Mouse (Mus musculus) erythroblast, adult 5-6 weeks (primary cell): ENCODE data around the gene Pycr2. TPM values are rescaled to one million over a fixed set of nuclear protein-coding genes. Genes with fewer than 3 reads are reported as not detected.
"Not testable (repeated sequence)": the region's sequence is repeated elsewhere in the genome, so short reads cannot be mapped to it uniquely, and the experiment has no call there.

ENCODE experiments used
- ATAC-seq: replicated peaks from 2 replicates; pipeline ENCODE4 v1.8.0; 2016; ENCODE audit warnings: moderate number of reproducible peaks, mild to moderate bottlenecking, moderate TSS enrichment, inconsistent platforms; ENCODE audit not compliant: poor library complexity, low FRiP score, severe bottlenecking
- total RNA-seq, 2 experiments: library from RNA; stranded (forward) in 1 of 2; stranded (reverse) in 1 of 2; fragments of 150-400 nt in 1 of 2; fragments of 200-764, 138-1000 nt in 1 of 2; gene quantifications; 2 replicates each; pipeline versions ENCODE4 v1.2.3 to v1.2.4; 2015 to 2017; ENCODE audit warnings: low replicate concordance in 2 of 2

The Pycr2 gene
- total RNA-seq, 2 experiments from 2014 or later, result 5.8 to 9.0 TPM

DNA sequence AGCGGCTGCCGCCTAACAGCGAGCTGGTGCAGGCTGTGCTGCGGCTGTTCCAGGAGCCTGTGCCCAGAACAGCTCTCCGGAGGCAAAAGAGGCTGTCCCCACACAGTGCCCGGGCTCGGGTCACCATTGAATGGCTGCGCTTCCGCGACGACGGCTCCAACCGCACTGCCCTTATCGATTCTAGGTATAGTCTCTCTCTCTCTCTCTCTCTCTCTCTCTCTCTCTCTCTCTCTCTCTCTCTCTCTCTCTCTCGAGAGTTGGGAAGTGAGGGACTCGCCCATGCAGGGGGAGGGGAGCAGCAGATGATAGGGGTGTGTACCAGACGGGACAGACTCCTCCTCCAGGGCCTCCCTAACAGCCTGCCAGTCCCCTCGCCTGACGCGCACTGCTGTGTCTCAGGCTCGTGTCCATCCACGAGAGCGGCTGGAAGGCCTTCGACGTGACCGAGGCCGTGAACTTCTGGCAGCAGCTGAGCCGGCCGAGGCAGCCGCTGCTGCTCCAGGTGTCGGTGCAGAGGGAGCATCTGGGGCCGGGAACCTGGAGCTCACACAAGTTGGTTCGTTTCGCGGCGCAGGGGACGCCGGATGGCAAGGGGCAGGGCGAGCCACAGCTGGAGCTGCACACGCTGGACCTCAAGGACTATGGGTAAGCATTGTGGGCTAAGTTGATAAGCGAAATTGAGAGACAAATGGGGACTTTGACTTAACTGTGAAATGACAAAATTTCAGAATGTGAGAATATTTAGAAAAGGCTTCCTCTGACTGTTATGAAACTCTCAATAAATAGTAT, 32.7 kb downstream of the Pycr2 start:
- peak; percentile 91 for ATAC-seq

DNA sequence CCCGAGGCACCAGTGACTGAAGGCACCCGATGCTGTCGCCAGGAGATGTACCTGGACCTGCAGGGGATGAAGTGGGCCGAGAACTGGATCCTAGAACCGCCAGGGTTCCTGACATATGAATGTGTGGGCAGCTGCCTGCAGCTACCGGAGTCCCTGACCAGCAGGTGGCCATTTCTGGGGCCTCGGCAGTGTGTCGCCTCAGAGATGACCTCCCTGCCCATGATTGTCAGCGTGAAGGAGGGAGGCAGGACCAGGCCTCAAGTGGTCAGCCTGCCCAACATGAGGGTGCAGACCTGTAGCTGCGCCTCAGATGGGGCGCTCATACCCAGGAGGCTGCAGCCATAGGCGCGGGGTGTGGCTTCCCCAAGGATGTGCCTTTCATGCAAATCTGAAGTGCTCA, 33.5 kb downstream of the Pycr2 start:
- not testable (repeated sequence) for ATAC-seq

GRCm38 (mm10) chr1:180938781-180939180, 34.7 kb downstream of the Pycr2 start:
- ATAC-seq, result not testable (repeated sequence)

DNA sequence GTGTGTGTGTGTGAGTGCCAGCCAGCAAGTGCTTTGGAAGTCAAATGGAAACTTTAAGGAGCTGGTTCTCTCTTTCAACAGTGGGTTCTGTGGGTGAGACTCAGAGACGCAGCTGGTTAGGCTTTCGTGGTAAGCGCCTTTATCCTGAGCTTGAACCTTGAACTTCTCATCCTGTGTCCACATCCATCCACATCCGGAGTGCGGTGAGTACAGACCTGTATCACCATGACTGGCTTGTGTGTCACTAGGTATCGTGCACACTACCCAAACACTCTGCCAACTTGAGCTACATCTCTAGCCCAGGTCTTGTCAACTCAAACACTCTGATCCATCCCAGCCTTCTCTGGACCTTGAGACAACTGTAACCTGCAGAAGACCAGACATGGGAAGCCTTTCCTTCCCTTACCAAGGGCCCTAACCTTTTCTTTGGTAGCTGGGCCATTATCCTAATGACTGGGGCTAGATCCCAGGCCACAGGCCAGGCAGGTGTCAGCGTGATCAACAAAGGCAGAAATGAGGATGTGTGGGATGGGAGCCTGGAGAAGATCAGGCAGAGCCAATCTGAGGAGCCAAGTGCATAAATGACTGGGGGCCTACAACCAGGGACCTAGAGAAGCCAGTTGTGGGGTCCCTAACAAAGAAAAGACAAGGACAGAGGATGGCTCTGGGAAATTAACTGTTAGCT, 36.8 kb downstream of the Pycr2 start:
- ATAC-seq, result no peak

GRCm38 (mm10) chr1:180941726-180942125, 37.6 kb downstream of the Pycr2 start:
- peak; percentile 35 for ATAC-seq

DNA sequence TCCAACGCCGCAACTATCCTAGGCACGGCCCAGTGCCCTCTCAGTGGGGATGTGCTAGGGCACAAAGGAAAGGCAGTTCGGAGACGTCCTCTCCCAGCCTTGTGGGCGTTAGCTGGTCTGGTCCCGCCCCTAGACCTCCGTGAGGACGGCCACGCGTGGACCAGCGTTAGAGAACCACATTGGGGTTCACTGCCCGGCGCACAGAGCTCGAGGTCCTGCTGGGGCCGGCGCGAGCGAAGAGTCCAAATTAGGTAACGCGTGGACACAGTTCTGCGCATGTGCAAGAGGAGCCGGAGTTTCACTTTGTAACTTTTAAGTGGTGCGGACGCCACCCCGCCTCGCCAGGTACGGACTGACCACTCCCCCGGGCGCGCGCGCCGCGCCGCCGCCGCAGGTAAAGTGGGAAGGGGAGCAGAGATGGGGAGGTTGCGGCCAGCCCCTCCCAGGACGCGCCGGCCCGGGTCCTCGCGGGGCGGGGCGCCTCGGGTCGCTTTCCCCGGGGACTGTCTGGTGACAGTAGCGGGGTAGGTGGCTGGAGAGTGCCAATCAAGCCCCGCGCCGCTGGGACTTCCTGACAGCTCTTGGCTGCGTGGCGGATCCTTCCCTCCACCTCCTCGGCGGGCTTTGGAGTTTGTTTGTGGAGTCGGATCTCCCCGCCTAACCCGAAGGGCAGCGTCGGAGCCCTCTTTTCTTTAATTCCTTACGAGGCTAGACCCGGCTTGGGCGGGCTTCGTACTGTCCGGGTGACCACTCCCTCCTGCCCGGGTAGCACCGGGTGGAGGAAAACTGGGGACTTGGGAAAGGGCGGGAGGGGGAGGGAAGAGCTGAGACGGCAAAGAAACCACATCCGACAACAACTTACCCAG, 38.3 kb downstream of the Pycr2 start, which contains the start of gene Tmem63a:
Gene Tmem63a (plus strand): TSS at position 179 of the 866 bp plus-strand sequence.
- peak; percentile 62 for ATAC-seq

DNA sequence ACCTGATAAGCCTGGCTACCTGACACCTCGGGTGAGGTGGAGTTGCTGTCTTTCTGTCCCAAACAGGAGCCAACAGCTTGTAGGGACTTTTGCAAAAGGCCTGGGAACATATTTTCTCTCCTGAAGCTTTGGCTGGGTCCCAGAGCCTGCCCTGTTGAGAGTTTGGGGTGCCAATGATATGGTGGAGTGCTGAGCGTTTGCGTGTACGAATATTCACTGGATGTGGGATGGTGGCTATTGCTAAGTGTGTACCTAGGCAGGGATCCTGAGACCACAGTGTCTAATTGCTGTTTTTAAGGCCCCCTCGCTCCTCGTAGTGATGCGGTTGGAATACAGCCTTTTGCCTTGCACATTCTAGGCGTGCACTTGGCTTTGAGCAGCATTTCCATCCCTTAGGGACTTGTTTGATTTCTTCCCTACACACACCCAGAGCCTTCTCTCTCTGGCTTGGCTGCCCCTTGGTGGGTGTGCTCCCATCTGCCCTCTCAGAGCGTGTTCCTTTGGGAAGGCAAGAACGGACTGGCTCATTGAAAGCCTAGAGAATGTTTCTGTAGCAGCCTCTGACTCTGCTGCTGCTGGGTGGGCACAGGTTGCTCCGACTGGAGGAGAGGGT, 39.0 kb downstream of the Pycr2 start:
- ATAC-seq, result no peak

- ATAC-seq, result no peak
Observed at GRCm38 (mm10) chr1:180943896-180944295, 39.8 kb downstream of the Pycr2 start.

DNA sequence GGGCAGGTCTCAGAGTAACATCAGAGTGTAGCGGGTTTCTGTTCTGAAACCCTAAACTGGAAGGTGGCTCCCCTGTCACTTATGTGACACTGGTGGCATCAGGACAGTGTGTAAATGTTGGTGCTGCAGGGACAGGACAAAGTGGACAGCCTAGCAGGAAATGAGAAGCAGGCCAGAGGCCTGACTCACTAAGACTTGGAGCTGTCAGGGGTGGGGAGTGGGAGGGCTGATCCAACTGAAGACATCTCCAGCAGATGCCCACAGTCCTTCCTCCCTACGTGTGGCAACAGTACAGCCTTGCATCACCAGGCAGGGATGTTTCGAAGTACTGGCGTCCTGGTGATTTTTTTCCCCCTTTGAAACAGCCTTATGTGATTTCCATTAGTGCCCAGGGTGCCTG, 40.5 kb downstream of the Pycr2 start:
- ATAC-seq, result no peak

DNA sequence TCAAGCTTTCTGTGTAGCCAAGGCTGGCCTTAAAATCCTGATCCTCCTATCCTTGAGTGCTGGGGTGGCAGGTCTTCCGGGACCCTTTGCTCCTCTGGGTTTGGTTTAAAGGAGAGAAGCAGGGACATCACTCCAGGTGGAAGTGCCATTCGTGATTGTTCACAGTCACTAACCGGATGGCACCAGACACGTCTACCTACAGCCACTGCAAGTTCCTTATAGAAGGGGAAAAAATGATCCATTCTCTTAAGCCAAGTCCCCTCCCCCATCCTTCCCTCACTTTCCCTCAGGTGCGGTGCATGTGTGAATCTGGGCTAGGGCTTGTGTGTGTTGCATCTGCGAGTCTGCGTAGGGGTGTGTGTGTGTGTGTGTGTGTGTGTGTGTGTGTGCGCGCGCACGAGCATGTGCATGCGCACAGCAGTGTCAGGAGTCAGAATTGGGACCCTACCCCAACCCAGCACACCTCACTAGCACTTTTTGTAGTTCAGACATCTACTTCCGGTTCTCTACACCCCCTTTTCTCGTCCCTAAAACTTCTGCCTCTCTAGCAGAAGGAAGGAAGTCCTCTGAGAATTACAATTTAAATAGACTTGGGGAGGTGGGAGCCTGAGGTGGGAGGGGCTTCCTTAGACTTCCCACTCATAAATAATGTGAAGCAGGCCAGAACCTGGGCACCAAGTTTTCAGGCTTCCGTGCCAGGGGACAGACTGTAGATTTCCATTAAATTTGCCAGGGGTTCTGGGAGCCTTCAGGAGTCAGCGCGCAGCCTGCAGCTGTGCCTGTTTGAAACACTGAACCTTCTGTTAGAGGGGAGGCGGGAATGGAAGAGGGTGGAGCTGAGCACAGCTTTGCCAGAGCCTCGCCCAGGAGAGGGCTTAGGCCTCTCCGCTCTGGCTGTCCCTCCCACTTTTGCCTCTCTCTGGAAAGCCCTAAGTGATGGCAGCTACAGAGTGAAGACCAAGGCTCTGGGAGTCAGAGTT, 41.2 kb downstream of the Pycr2 start:
- ATAC-seq, result peak; percentile 77

DNA sequence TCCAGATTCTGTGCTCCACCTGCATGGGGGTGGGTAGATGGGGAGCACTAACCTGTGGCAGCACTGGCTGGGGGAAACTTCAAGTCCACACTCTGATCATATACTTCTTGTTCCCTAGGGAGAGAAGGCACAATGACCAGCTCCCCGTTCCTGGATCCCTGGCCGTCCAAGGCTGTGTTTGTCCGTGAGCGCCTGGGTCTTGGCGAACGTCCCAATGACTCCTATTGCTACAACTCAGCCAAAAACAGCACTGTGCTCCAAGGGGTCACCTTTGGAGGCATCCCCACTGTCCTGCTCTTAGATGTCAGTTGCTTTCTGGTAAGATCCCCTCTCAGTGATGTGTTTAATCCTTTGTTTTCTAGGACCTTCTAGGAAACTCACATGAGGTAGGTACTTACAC, 42.4 kb downstream of the Pycr2 start:
- no peak for ATAC-seq

GRCm38 (mm10) chr1:180952085-180952746, 48.1 kb downstream of the Pycr2 start:
- no peak for ATAC-seq

- no peak for ATAC-seq
Observed at GRCm38 (mm10) chr1:180952808-180953207, 48.7 kb downstream of the Pycr2 start.

- ATAC-seq, result no peak
Observed at GRCm38 (mm10) chr1:180956401-180956800, 52.3 kb downstream of the Pycr2 start.

- no peak for ATAC-seq
Observed at GRCm38 (mm10) chr1:180956973-180957381, 52.9 kb downstream of the Pycr2 start.
